Mouse (Mus musculus): Measurements from ENCODE around the gene Ubald1. TPM values are rescaled to one million over a fixed set of nuclear protein-coding genes. Genes with fewer than 3 reads are reported as not detected.

Ubald1 gene
- polyA plus RNA-seq, 1 experiment: 38.1 TPM

GRCm38 (mm10) chr16:4897146-4897730, 17.1 kb upstream of the Ubald1 start:
- peak; percentile 20; the same call in 1 of the 2 replicates for TF ChIP-seq CTCF (IDR thresholded peaks at IDR 0.05; ENCODE audit: control insufficient read depth, insufficient read depth, low read length)
- TF ChIP-seq POLR2A (IDR thresholded peaks at IDR 0.05; ENCODE audit: borderline replicate concordance, control insufficient read depth, low read depth, low read length): no peak
- WGBS: 60% methylated on average over 7 of the region's 7 CpGs
- no peak overlapping the region for H3K4me3 ChIP-seq (replicated peaks; ENCODE audit: control insufficient read depth, low read depth, low read length)
- no peak overlapping the region for H3K27ac ChIP-seq (ENCODE audit: control insufficient read depth, insufficient read depth, low read depth, low read length, poor library complexity)
- H3K4me1 ChIP-seq (ENCODE audit: control insufficient read depth, insufficient read depth, low read length): peaks cover 8% of the 10 kb centered on the region; the same call in 1 of the 2 replicates

DNA sequence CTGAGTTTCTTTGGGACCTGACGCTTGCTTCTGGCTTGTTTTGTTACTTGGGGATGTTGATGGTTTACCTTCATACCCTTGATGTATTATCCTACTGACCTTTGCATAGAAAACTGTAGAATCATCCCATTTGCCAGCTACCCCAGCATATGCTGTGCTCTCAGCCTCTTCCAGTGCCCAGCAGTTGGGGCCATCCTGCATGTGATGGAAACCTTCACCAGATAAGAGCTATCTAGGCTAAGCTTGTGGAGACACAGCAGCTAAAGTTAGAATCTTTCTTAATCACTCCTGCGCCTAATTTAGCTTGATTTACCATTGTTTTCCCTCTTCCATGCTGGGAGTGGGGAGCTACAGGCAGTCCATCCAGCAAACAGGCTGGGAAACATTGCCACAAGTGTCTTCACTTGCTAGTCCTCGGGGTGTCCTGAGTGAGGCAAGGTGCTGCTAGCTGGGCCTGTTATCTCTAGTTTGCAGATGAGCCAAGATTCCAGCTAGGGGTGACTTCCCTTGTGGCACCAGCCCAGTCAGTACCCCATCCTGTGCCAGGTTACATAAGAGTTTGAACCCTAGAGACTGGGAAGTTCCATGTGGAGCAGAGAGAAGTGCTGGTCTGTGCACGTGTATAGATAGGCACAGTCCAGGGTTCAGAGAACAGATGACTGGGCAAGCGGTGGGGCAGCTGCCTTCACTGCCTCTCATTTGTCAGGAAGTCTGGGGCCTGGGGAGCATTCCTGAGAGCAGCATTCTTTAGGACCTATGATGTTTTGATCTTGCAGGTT, 16.3 kb upstream of the Ubald1 start:
- no peak overlapping the region for H3K27ac ChIP-seq (ENCODE audit: control insufficient read depth, insufficient read depth, low read depth, low read length, poor library complexity)
- H3K4me3 ChIP-seq (replicated peaks; ENCODE audit: control insufficient read depth, low read depth, low read length): no peak overlapping the region
- TF ChIP-seq CTCF (IDR thresholded peaks at IDR 0.05; ENCODE audit: control insufficient read depth, insufficient read depth, low read length) (no peak), POLR2A (IDR thresholded peaks at IDR 0.05; ENCODE audit: borderline replicate concordance, control insufficient read depth, low read depth, low read length) (no peak)
- WGBS: 30% methylated on average over 5 of the region's 5 CpGs
- H3K4me1 ChIP-seq (ENCODE audit: control insufficient read depth, insufficient read depth, low read length): peaks cover 8% of the 10 kb centered on the region; the same call in 1 of the 2 replicates

- Histone ChIP-seq H3K27ac (ENCODE audit: control insufficient read depth, insufficient read depth, low read depth, low read length, poor library complexity) (no peak overlapping the region), H3K4me3 (replicated peaks; ENCODE audit: control insufficient read depth, low read depth, low read length) (no peak overlapping the region), H3K4me1 (ENCODE audit: control insufficient read depth, insufficient read depth, low read length) (peaks cover 8% of the 10 kb centered on the region; the same call in 1 of the 2 replicates)
- TF ChIP-seq POLR2A (IDR thresholded peaks at IDR 0.05; ENCODE audit: borderline replicate concordance, control insufficient read depth, low read depth, low read length) (no peak), CTCF (IDR thresholded peaks at IDR 0.05; ENCODE audit: control insufficient read depth, insufficient read depth, low read length) (no peak)
- 50% methylated on average over 7 of the region's 7 CpGs for WGBS
Observed at GRCm38 (mm10) chr16:4894201-4894908, 14.2 kb upstream of the Ubald1 start.

DNA sequence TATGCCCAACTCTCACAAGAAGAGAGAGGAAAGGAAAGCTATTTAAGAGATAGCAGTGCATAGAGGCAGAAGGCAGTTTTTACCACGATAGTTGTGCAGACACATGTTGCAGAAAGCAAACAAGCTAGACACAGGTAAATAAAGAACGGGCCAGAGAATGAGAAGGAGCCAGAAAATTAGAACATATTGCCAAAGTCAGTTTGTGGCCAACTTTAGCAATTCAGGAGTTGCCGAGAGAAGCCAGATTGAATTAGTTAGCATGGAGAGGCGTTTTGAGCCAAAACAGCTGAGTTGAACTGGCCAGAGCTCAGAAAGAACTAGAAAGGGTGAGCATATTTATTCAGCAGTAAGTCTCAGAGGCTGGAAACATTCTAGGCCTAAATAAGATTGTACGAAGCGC, 12.1 kb upstream of the Ubald1 start:
- no peak overlapping the region for H3K27ac ChIP-seq (ENCODE audit: control insufficient read depth, insufficient read depth, low read depth, low read length, poor library complexity)
- TF ChIP-seq CTCF (IDR thresholded peaks at IDR 0.05; ENCODE audit: control insufficient read depth, insufficient read depth, low read length): no peak
- no peak for TF ChIP-seq POLR2A (IDR thresholded peaks at IDR 0.05; ENCODE audit: borderline replicate concordance, control insufficient read depth, low read depth, low read length)
- H3K4me3 ChIP-seq (replicated peaks; ENCODE audit: control insufficient read depth, low read depth, low read length): no peak overlapping the region
- peaks cover 5% of the 10 kb centered on the region; the same call in 1 of the 2 replicates for H3K4me1 ChIP-seq (ENCODE audit: control insufficient read depth, insufficient read depth, low read length)
- WGBS: 73% methylated on average over 6 of the region's 6 CpGs

- peaks cover under 1% of the 10 kb centered on the region; the same call in 1 of the 2 replicates for H3K4me1 ChIP-seq (ENCODE audit: control insufficient read depth, insufficient read depth, low read length)
- H3K4me3 ChIP-seq (replicated peaks; ENCODE audit: control insufficient read depth, low read depth, low read length): no peak overlapping the region
- WGBS: 78% methylated on average over 4 of the region's 4 CpGs
- TF ChIP-seq POLR2A (IDR thresholded peaks at IDR 0.05; ENCODE audit: borderline replicate concordance, control insufficient read depth, low read depth, low read length): no peak
- no peak for TF ChIP-seq CTCF (IDR thresholded peaks at IDR 0.05; ENCODE audit: control insufficient read depth, insufficient read depth, low read length)
- H3K27ac ChIP-seq (ENCODE audit: control insufficient read depth, insufficient read depth, low read depth, low read length, poor library complexity): no peak overlapping the region
Observed at GRCm38 (mm10) chr16:4890201-4890709, 10.1 kb upstream of the Ubald1 start.

GRCm38 (mm10) chr16:4886690-4887020, 6.5 kb upstream of the Ubald1 start:
- Histone ChIP-seq H3K27ac (ENCODE audit: control insufficient read depth, insufficient read depth, low read depth, low read length, poor library complexity) (peak overlapping the region; percentile 80), H3K4me3 (replicated peaks; ENCODE audit: control insufficient read depth, low read depth, low read length) (peak overlapping the region; percentile 89), H3K4me1 (ENCODE audit: control insufficient read depth, insufficient read depth, low read length) (peaks cover 1% of the 10 kb centered on the region; the same call in 1 of the 2 replicates)
- TF ChIP-seq POLR2A (IDR thresholded peaks at IDR 0.05; ENCODE audit: borderline replicate concordance, control insufficient read depth, low read depth, low read length): no peak
- TF ChIP-seq CTCF (IDR thresholded peaks at IDR 0.05; ENCODE audit: control insufficient read depth, insufficient read depth, low read length): no peak
- WGBS: 4% methylated on average over 8 of the region's 8 CpGs

- Histone ChIP-seq H3K4me1 (ENCODE audit: control insufficient read depth, insufficient read depth, low read length) (peaks cover 3% of the 10 kb centered on the region; the same call in 1 of the 2 replicates), H3K27ac (ENCODE audit: control insufficient read depth, insufficient read depth, low read depth, low read length, poor library complexity) (peak within 1 kb of the TSS; percentile 80), H3K4me3 (replicated peaks; ENCODE audit: control insufficient read depth, low read depth, low read length) (peak within 1 kb of the TSS; percentile 89)
- TF ChIP-seq POLR2A (IDR thresholded peaks at IDR 0.05; ENCODE audit: borderline replicate concordance, control insufficient read depth, low read depth, low read length) (peak; percentile 61; the same call in 1 of the 2 replicates), CTCF (IDR thresholded peaks at IDR 0.05; ENCODE audit: control insufficient read depth, insufficient read depth, low read length) (peak; percentile 3; the same call in 1 of the 2 replicates)
- WGBS: under 1% methylated on average over 74 of the region's 74 CpGs
Observed at GRCm38 (mm10) chr16:4885760-4886689, 5.9 kb upstream of the Ubald1 start, which contains the start of gene Mgrn1. Gene Mgrn1, plus strand, starts transcription at chr16:4886249.

Data from bone marrow, adult 2 months (tissue).